Mouse (Mus musculus): Measurements from ENCODE around the gene Arpp19. TPM values are rescaled to one million over a fixed set of nuclear protein-coding genes. Genes with fewer than 3 reads are reported as not detected.

Arpp19 gene
- 24.3 and 44.3 TPM in 2 replicates for total RNA-seq (2014; rRNA removed; ENCODE audit: low replicate concordance)
- 229 and 244 TPM in 2 replicates for polyA plus RNA-seq (2015; fragmentation: Nextera tagmentation; extraction: Ambion mirVana)

DNA sequence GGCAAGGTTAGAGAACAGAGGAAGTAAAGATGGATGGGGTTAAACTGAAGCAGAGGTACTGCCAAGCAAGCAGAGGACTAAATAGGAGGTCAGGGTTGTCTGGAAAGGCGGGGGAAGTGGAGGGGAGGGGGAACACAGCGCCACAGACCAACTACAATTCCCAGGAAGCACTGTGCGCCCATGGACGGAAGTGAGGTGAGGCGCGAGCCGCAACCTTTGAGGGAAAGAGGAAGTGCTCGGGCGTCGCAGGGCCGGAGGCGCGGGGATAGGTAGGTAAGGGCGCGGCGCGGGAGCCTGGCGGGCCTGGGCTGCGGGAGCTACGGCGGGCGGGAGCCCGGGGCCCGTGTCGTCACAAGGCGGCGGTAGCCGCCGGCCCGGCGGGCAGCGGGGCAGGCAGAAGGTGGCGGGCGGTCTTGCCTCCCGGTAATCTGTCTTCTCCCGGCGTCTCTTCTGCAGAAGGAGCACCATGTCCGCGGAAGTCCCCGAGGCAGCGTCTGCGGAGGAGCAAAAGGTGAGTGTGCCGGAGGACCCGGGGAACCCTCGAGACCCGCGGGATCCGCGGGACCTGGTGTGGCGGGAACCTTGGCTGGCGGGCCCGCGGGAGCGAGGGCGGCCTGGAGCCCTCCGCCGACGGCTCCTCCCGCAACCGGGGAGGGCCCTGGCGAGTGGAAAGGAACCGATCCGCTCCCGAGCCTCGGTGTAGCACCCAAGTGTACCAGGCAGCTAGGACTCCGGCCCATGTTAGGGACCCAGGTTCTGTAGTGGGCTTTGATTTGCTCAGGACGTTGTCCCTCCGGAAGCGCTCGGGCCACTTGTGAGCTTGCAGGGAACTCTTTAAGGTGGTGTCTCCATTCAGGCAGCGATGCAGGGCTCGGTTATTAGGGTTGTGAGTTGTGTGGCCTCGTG, at the start of gene Arpp19:
Arpp19 (plus strand) TSS at position 164 of the 906 bp plus-strand sequence.
- Histone ChIP-seq H3K4me2 (ENCODE audit: low read depth, low read length) (peak within 1 kb of the TSS; percentile 63), H3K9me3 (replicated peaks; ENCODE audit: control insufficient read depth, low read length) (no peaks in the 10 kb centered on the region), H3K27ac (ENCODE audit: low read depth) (peak within 1 kb of the TSS; percentile 77), H3K27me3 (ENCODE audit: control insufficient read depth, insufficient read depth, low read length) (no peaks in the 10 kb centered on the region), H3K9ac (replicated peaks; ENCODE audit: low read depth, low read length) (peak within 1 kb of the TSS; percentile 92), H3K36me3 (replicated peaks; ENCODE audit: control insufficient read depth, insufficient read depth, low read length) (no peaks in the 10 kb centered on the region), H3K4me3 (ENCODE audit: low read depth, low read length) (peak within 1 kb of the TSS; percentile 94), H3K4me1 (ENCODE audit: control insufficient read depth, insufficient read depth) (peaks cover 9% of the 10 kb centered on the region)
- DNase-seq (ENCODE audit: low spot score) (peak; percentile 92), ATAC-seq (ENCODE audit: insufficient read depth, low read depth) (peak; percentile 94)
- TF ChIP-seq CTCF (IDR thresholded peaks at IDR 0.05; ENCODE audit: low read depth) (no peak), EP300 (IDR thresholded peaks at IDR 0.05; ENCODE audit: low read depth) (no peak)
- under 1% methylated on average over 54 of the region's 73 CpGs for WGBS

DNA sequence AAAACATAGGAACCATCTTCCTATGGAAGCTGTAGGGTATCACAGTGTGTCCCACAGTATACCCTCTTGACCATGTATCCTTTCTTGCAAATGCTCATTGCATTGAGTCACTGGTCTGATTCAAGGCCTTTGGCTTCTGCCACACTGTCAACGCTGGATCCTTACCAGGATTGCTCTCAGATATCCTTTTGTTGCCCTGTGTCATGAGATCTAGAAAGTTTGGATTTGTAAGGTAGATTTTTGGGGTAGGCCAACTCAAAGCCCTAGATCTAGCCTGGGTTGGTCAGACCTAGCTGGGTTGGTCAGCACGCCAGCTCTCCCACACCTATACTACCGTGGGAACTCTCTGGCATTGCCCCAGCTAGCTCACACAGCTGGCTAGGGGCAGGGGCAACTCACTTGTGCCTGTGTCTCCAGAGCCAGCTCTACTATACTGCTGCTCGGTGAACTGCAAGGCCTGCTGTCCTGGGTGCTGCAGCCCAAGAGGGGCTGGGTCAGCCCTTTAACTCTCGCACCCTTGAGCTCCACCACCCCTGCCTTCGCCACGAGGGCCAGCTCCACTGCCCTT, 48.4 kb upstream of the Arpp19 start:
- no peak overlapping the region for H3K27ac ChIP-seq (ENCODE audit: low read depth)
- H3K4me2 ChIP-seq (ENCODE audit: low read depth, low read length) = no peak overlapping the region
- no peaks in the 10 kb centered on the region for H3K9me3 ChIP-seq (replicated peaks; ENCODE audit: control insufficient read depth, low read length)
- H3K4me1 ChIP-seq (ENCODE audit: control insufficient read depth, insufficient read depth) = peaks cover 10% of the 10 kb centered on the region
- DNase-seq (ENCODE audit: low spot score) (no peak), ATAC-seq (ENCODE audit: insufficient read depth, low read depth) (no peak)
- no peak for TF ChIP-seq CTCF (IDR thresholded peaks at IDR 0.05; ENCODE audit: low read depth)
- no peak for TF ChIP-seq EP300 (IDR thresholded peaks at IDR 0.05; ENCODE audit: low read depth)
- WGBS = 78% methylated on average over 7 of the region's 7 CpGs
- no peak overlapping the region for H3K9ac ChIP-seq (replicated peaks; ENCODE audit: low read depth, low read length)
- H3K4me3 ChIP-seq (ENCODE audit: low read depth, low read length) = no peak overlapping the region
- H3K36me3 ChIP-seq (replicated peaks; ENCODE audit: control insufficient read depth, insufficient read depth, low read length) = no peaks in the 10 kb centered on the region
- H3K27me3 ChIP-seq (ENCODE audit: control insufficient read depth, insufficient read depth, low read length) = no peaks in the 10 kb centered on the region

DNA sequence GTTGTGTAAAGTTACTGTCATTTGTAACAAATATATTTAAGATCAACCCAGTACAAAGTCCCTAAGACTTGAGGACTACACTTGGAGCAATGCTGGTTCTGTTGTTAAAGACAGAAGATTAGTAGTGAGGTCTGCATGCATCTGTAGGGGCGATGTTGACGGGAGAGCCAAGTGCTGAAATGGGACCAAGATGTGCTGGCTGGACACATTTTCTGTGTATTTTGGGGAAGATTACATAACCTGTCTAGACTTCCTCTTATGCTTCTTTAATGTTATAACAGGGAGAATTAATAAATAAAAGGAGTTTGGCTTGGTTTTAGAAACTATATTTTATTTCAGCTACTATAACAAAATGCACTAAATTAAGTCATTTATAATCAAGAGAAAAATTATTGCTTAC, 47.4 kb upstream of the Arpp19 start:
- no peak overlapping the region for H3K9ac ChIP-seq (replicated peaks; ENCODE audit: low read depth, low read length)
- H3K4me1 ChIP-seq (ENCODE audit: control insufficient read depth, insufficient read depth) = peaks cover 10% of the 10 kb centered on the region
- TF ChIP-seq CTCF (IDR thresholded peaks at IDR 0.05; ENCODE audit: low read depth) (no peak), EP300 (IDR thresholded peaks at IDR 0.05; ENCODE audit: low read depth) (no peak)
- no peaks in the 10 kb centered on the region for H3K9me3 ChIP-seq (replicated peaks; ENCODE audit: control insufficient read depth, low read length)
- no peak for DNase-seq (ENCODE audit: low spot score)
- no peak overlapping the region for H3K4me2 ChIP-seq (ENCODE audit: low read depth, low read length)
- no peak overlapping the region for H3K4me3 ChIP-seq (ENCODE audit: low read depth, low read length)
- H3K27ac ChIP-seq (ENCODE audit: low read depth) = no peak overlapping the region
- ATAC-seq (ENCODE audit: insufficient read depth, low read depth) = no peak
- H3K36me3 ChIP-seq (replicated peaks; ENCODE audit: control insufficient read depth, insufficient read depth, low read length) = no peaks in the 10 kb centered on the region
- H3K27me3 ChIP-seq (ENCODE audit: control insufficient read depth, insufficient read depth, low read length) = no peaks in the 10 kb centered on the region
- WGBS = 72% methylated on average over 2 of the region's 2 CpGs

DNA sequence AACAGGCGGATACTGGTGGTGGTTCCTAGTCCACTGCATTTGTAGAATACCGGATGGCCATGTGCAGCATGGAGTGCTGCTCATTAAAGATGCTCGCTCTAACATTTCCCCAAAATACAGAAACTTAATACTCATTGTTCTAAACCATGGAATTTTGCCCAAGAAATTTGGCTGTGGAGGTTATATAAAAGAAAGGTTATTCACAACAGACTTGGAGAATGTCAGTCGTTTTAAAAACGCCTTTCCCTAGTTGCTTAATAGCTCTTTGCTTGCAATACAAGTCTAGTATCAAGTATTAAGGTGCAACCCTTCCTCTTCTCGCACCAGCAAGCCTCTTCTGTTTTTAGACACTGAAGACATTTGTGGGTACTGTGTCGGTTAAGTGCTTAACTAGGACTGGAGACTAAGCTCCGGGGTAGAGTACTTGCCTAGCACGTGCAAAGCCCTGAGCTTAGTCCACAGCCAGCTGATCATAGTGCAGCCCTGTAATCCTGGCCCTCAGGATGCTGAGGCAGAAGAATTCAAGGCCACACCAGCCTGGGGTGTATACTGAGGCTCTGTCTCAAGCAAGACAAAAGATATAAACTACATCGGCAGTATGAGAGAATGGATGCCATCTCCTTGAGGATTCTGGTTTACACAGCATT, 42.7 kb upstream of the Arpp19 start:
- DNase-seq (ENCODE audit: low spot score) (no peak), ATAC-seq (ENCODE audit: insufficient read depth, low read depth) (no peak)
- Histone ChIP-seq H3K27ac (ENCODE audit: low read depth) (no peak overlapping the region), H3K36me3 (replicated peaks; ENCODE audit: control insufficient read depth, insufficient read depth, low read length) (no peaks in the 10 kb centered on the region), H3K4me2 (ENCODE audit: low read depth, low read length) (no peak overlapping the region), H3K9me3 (replicated peaks; ENCODE audit: control insufficient read depth, low read length) (no peaks in the 10 kb centered on the region), H3K27me3 (ENCODE audit: control insufficient read depth, insufficient read depth, low read length) (no peaks in the 10 kb centered on the region), H3K9ac (replicated peaks; ENCODE audit: low read depth, low read length) (no peak overlapping the region), H3K4me1 (ENCODE audit: control insufficient read depth, insufficient read depth) (no peaks in the 10 kb centered on the region), H3K4me3 (ENCODE audit: low read depth, low read length) (no peak overlapping the region)
- 78% methylated on average over 10 of the region's 10 CpGs for WGBS
- TF ChIP-seq EP300 (IDR thresholded peaks at IDR 0.05; ENCODE audit: low read depth) = no peak
- no peak for TF ChIP-seq CTCF (IDR thresholded peaks at IDR 0.05; ENCODE audit: low read depth)

DNA sequence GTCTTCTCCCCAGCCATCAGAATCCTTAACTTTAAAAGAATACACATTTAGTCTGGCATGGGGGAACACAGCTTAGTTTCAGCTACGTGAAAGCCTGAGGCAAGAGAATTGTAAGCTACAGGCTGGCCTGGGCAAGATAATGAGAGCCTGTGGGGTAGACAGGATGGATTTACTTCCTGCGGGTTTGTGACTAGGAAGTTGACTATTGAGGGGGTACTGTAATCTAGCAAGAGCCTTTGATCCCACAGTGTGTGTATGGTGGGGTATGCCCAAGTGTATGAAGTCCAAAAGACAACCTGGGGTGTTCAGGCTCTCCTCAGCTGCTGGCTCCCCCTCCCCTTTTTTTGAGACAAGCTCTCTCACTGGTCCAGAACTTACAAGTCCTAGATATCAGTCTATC, 41.1 kb upstream of the Arpp19 start:
- 52% methylated on average over 2 of the region's 2 CpGs for WGBS
- no peak for DNase-seq (ENCODE audit: low spot score)
- Histone ChIP-seq H3K4me2 (ENCODE audit: low read depth, low read length) (no peak overlapping the region), H3K27me3 (ENCODE audit: control insufficient read depth, insufficient read depth, low read length) (no peaks in the 10 kb centered on the region), H3K4me3 (ENCODE audit: low read depth, low read length) (no peak overlapping the region), H3K9me3 (replicated peaks; ENCODE audit: control insufficient read depth, low read length) (no peaks in the 10 kb centered on the region), H3K36me3 (replicated peaks; ENCODE audit: control insufficient read depth, insufficient read depth, low read length) (no peaks in the 10 kb centered on the region), H3K9ac (replicated peaks; ENCODE audit: low read depth, low read length) (no peak overlapping the region), H3K4me1 (ENCODE audit: control insufficient read depth, insufficient read depth) (peaks cover 7% of the 10 kb centered on the region), H3K27ac (ENCODE audit: low read depth) (no peak overlapping the region)
- TF ChIP-seq EP300 (IDR thresholded peaks at IDR 0.05; ENCODE audit: low read depth) (no peak), CTCF (IDR thresholded peaks at IDR 0.05; ENCODE audit: low read depth) (no peak)
- no peak for ATAC-seq (ENCODE audit: insufficient read depth, low read depth)
